Mouse (Mus musculus) monocyte, adult 2 months (primary cell): ENCODE results near the gene Luc7l3.
A peak's percentile ranks its signal among the peaks of the same experiment; 100 is the strongest.

Experiments used
- DNase-seq, 2 experiments: peaks; one replicate each; pipeline ENCODE4 v3.0.0; 2022; ENCODE audit warnings: low spot score in 2 of 2, low read depth in 1 of 2

Gene Luc7l3

DNA sequence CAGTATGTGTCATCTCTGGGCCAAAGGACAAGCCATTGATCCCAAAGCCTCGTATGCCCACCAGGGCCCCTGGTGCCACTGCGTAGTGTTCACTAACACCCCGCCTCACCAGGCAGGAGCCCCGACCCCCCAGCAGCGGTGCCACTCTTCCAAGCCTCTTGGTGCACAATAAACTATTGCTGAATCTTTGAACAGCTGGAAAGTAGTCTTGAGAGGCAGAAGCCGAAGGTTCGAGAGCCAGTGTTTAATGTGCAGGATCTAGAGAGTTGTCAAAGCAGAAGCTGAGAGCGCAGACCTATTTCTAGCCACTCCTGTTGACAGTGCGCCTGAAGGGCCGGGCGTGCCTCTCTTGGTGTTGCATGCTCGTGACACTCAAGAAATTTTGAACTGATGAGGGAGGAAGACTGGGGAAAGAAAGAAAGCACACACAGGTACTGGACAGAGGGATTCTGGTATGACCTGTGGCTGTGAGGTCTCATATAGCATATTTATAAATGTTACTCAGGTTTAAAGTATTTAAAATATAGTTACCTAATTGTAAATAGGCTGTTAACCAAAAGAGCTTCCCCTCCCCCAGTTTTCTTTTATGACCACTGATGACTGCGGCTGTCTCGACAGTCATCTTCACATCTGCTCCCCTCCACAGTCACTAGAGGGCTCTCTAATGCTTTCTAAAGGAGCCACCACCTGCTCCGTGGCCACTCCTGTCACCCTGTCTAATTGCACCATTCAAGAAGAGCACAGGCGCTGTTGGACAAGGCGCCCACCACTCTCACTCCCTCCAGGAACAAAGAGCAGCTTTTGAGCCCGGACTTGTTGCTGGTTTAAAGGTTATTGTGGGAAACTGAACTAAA lies 18.2 kb upstream of the Luc7l3 start:
- DNase-seq = no peak

DNA sequence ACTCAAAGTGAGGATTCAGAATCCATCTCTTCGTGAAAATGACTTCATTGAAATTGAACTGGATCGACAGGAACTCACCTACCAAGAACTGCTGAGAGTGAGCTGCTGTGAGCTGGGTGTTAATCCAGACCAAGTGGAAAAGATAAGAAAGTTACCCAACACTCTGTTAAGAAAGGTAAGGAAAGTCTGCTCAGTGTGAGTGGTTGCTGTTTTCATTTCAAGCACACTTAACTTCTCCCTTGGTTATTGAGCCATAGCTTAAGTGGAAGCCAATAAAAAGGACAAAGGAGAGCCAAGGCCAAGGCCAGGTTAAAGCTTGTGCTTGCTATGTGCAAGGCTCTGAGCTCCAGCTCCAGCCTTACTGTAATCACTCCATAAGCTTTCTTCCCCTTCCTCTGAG lies 16.6 kb upstream of the Luc7l3 start:
- no peak for DNase-seq

DNA sequence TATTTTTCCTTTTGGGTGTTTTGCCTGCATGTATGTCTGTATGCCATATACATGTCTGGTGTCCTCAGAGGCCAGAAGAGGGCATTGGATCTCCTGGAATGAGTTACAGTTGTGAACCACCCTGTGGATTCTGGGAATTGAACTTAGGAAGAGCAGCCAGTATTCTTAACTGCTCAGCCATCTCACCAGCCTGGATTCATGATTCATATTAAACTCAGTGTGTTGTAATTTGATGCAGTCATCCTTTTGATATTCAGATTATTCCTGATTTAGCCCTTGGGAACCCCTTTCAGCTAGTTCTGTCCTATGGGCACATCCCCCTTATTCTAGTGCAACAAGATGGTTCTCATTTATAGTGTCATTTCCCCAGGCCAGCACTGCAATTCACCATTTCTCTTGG lies 14.8 kb upstream of the Luc7l3 start:
- no peak for DNase-seq

DNA sequence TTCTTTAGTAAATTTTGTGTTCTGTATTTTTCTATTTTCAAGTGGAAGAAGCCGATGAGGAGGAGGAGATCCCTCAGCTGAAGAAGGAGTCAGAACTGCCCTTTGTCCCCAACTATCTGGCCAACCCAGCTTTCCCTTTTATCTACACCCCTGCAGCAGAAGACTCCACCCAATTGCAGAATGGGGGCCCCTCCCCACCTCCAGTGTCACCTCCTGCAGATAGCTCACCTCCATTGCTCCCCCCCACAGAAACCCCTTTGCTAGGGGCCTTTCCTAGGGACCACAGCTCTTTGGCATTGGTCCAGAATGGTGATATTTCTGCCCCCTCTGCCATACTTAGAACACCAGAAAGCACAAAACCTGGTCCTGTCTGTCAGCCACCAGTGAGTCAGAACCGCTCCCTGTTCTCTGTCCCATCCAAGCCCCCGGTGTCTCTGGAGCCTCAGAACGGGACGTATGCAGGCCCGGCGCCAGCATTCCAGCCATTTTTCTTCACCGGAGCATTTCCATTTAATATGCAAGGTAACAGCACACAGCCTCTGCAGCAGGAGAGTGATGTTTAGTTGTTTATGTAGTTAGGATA lies 12.7 kb upstream of the Luc7l3 start:
- no peak for DNase-seq

DNA sequence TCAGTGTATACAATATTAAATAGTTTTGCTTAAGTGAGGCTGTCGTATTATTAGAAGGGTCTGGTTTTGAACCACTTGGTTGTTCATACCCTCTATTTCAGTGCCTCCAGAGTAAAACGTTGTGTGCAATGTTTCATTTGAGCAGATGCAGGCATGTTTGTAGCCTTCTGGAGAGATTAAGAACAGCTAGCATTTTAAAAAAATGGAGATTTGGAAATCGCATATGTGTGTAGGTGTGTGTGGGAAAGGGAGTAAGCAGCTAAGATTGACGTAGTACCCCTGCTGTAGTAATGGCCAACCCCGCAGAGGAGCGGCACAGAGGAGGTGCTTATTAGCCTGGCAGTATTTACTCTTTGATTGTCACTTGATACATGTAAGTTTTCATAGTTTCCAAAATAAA lies 10.9 kb upstream of the Luc7l3 start:
- DNase-seq = no peak

DNA sequence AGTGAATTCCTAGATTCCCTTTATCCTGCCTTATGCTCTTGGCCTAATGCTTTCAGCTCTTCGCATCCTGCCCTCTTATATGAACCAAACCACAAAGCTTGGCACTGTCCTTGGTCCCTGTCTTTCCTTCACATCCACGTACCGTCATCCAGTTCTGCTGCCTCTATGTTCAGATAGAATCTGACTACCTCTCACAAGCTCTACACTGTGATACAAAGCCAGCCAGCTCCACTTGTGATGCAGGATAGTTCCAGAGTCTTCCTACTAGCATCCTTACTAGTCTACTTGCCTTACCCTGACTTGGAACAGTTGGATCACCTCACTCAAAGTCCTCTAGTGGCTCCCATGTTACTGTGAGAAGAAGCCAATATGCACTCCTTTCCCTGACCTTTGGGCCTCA lies 8.4 kb upstream of the Luc7l3 start:
- DNase-seq = no peak

DNA sequence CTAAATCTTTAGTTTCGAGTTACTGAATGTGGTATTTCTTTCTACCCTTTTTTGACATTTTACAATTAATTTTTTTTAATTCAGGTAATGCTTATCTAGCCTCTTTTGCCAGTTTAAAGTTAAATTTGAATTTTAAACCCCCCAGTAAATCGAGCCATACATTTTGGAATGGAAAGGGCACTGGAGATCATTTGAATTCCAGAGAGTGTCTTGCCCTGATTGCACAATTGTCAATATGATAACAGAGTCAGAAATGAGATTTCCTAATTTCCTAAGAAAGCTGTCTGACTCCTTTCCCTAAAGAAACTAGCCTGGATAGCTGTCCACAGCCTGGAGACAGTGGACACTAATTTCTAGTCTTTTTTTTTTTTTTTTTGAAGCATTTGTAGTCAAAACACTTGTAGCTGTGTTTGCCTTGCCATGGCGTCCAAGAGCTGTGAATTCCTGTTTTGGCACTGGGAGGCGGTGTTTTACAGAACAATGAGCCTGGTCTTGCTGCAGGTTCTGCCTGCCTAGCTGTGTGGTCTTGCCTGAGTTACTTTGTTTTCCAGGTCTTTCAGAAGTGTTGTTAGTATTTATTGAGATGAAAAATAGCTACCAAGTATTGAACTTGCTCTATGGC lies 7.6 kb upstream of the Luc7l3 start:
- DNase-seq = no peak

DNA sequence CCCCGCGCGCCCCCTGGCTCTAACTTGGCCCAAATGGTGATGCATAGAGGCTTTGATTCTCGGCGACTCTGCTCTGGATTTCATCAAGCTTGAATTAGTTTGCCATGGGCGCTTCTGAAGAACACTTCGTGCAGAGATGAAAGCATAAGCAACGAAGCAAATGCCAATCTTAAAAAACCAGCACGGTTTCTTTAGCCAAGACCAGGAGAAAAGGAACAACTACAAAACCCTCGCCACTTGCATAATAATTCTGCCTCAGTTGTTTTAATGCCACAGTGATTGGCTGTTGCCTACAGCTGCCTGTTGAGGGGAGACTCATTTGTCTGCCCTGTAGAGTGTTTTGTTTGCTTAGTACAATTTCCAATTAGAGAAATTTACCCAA lies 6.8 kb upstream of the Luc7l3 start:
- no peak for DNase-seq

DNA sequence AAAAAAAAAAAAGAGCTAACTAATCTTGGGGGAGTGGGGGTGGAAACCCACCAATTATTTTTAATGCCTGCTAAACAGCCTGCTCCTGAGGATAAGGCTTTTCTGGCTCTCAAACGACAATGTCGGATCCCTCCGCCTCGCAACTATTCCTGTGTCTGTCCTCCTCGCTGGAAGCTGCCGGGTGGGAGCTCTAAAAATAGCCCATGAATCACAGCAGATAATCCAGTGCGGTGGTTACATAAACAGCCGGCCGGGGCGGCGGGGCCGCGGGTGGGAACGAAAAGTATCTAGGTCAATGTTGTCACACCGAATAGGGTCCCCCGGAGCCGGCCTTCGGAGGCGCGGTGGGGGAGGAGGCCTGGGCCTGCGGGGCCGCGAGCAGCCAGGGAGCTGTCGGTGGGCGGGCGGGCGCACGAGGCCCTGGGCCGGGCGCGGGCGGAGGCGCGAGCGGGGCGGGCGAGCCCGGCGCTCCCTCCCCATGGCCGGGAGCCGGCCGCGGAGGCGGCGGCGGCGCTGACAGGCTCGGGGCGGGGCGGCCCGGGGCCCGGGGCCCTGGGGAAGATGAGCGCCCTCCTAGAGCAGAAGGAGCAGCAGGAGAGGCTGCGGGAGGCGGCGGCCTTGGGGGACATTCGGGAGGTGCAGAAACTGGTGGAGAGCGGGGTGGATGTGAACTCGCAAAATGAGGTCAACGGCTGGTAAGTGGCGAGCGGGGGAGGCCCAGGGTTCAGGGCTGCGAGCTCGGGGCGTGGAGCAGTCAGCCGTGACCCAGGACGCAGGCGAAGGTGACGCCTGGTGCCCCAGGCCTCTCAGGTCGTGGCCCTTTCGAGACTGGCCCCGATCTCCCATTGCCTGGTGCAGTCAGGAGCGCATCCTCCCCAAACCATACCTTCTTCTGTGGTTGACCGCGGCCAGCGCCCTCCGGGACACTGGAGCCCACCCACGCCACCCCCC lies 6.2 kb upstream of the Luc7l3 start, which contains the start of gene Ankrd40:
Gene Ankrd40, plus strand, starts transcription at position 309 of the 951 bp plus-strand sequence.
- peak; percentile 81 to 87 for DNase-seq

DNA sequence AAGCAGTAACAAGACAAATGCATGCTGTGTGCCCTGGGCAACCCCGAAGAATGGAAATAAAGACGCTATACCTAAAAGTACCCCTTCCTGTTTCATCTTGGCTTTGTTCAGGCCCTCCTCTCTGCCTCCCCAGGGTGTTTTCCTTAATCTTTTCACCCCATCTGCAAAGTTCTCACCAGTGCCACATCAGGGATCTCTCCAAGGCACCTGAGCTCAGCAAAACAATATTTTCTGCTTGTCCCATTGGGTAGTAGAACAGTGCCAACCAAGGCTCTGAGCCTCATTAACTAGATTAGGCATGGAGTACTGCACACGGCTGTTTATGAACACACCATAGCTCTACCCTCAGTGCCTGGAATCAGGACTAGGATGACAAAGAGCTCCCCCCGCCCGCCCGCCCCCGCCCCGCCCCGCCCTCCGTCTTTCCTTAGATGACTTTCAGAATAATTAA lies 5.2 kb upstream of the Luc7l3 start:
- no peak for DNase-seq

DNA sequence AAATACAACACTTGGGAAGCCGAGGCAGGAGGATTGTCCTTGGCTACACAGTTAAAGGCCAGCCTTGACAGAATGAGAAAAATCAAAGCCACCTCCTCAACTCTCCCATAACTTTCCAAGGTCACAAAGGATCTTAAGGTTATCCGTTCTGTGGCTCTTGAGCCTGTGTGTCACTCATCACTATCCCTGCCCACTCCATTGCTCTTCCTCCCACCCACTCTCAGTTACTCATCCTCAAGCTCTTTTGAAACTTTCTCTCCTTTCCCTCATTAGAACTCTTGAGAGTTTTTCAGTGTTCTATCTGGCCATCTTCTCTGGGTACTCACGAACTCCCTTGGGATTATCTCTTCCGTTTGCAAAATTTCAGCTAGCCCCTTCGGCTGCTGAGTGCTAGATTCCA lies 2.8 kb upstream of the Luc7l3 start:
- DNase-seq = no peak

DNA sequence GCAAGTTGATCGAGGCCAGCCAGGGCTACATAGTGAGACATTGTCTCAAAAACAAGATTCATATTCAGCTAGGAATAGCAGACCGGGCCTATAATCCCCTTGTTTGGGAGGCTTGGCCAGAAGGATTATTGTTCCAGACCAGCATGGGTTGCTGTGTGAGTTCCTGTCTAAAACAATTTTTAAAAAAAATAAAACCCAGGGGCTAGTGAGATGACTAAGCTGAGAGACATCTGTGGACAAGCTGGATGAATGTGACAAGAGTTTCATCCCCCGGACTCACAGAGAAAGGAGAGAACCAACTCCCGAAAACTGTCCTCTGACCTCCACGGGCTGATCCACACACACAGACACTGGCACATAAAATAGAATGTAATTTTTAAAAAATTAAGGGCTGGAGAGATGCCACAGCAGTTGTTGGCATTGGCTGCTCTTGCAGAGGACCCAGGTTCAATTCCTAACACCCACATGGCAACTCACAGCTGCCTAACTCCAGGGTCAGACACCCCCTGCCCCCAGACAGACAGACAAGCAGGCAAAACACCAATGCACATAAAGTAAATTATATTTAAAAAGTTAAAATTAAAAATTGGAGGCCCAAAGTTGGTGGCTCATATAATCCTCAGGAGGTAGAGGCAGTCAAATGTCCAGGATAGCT lies 1.6 kb upstream of the Luc7l3 start:
- no peak for DNase-seq

DNA sequence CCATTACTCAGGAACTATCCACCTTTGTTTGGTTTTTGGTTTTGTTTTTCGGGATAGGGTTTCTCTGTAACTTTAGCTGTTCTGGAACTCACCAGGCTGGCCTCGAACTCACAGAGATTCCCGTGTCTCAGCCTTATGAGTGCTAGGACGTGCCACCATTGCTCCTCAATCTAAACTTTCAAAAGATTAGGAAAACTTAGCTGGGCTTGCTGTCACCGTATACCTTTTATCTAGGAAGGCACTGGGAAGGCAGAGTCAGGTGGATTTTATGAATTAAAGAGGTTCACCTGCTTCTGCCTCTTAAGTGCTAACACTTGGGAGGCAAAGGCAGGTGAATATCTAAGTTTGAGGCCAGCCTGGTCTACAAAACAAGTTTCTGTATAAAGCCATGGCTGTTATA lies 848 bp upstream of the Luc7l3 start:
- DNase-seq = no peak

DNA sequence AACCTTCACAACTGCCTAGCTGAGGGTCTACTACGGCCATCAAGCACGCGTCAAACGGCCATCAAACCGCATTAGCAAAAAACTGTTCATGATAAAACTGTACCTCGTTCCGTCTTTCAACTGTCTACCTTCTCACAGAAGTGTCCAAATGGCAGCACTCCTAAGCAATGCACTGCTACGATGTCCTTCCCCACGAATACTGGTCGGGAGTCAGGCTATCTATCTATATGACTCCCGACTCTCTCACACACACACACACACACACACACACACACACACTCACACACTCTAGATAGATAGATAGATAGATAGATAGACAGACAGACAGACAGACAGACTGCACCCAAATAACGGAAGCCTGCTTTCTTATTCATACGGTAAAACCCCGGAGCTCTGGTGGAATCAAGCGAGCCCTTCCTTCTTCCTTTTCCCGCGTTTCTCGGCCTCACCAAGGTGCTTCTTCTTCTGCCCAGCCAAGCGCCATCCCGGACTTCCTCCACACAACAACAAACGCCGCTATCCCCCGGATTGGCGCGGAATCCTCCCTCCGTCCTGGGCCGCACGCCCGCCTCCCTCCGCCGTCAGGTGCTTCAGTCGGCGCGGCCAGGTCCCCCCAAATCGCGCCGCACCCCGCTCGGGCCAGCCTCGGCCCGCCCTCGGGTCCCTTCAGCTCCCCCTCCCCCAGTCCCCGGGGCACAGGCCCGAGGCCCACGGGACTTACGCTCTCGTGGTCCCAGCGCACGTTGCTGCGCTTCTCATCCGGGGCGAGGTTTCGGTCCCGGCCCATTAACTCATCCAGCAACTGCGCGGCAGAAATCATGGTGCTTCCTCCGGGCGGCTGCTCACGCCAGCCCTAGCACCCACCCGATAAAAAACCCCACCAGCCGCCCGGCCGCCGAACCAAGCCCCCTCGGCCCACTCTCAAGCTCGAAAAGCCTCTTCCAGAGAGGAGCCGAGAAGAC lies 538 bp downstream of the Luc7l3 start:
- DNase-seq = peak in 1 of 2 experiments; percentile 17

DNA sequence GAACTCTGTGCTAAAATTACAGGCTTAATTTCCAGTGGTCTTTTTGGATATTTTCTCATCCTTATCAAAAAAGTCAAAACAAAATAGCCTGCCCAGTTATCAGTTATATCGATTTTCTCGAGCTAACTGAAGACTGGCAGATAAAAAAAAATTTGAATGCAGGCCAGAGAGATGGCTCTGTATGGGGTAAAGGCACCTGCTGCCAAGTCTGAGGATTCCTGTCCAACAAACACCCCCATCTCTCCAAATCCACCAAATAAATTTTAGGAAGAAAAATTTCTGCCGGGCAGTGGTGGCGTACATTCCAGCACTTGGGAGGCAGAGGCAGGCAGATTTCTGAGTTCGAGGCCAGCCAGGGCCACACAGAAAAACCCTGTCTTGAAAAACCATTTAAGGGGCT lies 3.7 kb downstream of the Luc7l3 start:
- no peak for DNase-seq

DNA sequence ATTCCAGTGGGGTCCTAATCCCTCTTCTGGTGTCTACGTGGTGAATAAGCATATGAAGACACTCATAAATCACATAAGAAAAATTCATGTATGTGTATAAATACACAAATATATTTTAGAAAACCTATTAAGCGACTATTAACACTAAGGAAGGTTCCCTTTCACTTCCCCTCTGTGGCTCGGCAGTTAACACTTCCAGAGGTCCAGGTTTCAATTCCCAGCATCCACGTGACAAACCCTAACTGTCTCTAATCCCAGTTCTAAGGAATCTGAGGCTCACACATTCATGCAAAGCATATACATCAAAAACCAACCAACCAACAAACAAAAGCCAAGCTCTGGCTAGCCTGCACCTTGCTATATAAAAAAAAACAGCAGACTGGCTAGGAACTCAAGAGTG lies 4.3 kb downstream of the Luc7l3 start:
- no peak for DNase-seq

DNA sequence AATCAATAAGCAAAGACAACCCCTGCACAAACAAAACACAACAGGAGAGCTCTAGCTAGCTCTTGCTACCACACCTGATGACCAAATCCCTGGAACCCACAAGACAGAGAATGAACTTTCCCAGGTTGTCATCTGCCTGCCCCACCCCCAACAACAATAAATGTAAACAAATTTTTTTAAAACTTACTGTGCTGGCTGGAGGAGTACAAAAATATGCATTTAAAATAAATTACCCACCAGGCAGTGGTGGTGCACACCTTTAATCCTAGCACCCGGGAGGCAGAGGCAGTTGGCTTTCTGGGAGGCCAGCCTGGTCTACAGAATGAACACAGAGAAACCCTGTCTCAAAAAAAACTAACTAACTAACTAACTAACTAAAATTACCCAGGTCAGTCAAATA lies 4.8 kb downstream of the Luc7l3 start:
- no peak for DNase-seq

DNA sequence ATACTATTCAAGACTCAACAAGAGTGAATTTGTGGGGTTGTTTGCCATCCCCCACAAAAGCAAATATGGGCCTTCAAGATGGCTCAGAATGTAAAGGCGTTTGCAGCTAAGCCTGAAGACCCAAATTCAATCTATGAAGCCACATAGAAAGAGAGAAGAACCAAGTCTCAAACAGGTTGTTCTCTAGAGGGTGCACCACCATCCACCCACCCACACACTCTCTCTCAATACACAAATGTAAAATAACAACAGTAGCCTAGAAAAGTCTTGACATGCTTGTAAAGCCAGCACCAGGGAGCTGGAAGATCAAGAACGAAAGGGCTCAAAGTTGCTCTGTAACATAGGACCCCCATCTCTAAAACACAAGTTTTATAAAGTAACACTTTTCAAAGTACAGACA lies 5.3 kb downstream of the Luc7l3 start:
- DNase-seq = no peak

DNA sequence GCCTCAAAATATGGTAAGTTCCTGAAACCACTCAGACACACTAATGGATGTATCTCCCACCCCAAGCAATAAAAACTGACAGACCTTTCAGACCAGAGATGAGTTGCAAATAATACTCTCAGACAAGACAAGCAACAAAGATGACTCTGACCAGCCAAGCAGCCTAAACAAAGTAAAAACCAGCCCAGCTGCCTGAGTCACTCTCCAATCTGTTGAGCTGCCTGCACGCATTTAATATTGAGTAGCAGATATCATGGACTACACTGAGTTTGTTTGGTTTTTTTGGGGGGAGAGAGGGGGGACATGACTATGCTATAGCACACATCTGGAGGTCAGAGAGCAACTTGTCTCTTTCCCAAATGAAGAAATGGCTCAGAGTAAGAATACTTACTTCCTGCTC lies 6.5 kb downstream of the Luc7l3 start:
- DNase-seq = no peak
